Mouse (Mus musculus) adrenal gland, postnatal 14 days (tissue): ENCODE data around the gene Gm42517. TPM values are rescaled to one million over a fixed set of nuclear protein-coding genes. Genes with fewer than 3 reads are reported as not detected.

ENCODE experiments used
- DNase-seq: peaks from one replicate; pipeline ENCODE4 v3.0.0; 2021; ENCODE audit warnings: mixed read lengths
- total RNA-seq: library from RNA; stranded (reverse); gene quantifications from 2 replicates; pipeline ENCODE4 v1.2.3, GENCODE M21; 2021

Gm42517 gene
- total RNA-seq, 1 experiment from 2014 or later, result 0.37 TPM

GRCm38 (mm10) chr5:108349511-108350148 lies 18.1 kb downstream of the Gm42517 start:
- no peak for DNase-seq

DNA sequence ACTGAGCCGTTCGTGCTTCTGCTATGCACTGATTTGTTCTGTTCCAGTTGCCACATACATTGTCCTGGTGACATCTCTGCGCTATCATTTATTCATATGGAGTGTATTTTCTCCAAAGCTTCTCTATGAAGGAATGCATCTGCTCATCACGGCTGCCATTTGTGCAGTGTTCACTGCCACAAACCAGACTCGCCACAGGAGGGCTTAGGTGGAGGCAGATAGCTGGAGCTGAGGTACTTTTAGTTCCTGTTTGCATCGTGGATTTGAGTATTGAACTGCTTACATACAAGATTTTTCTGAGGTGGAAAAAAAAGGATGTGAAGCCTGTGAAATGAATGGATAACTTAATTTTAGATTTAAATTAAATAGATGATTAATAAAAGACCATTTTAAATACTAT lies 19.9 kb downstream of the Gm42517 start:
- no peak for DNase-seq

- DNase-seq, result no peak
Observed at GRCm38 (mm10) chr5:108345313-108346071, 22.2 kb downstream of the Gm42517 start.

GRCm38 (mm10) chr5:108343680-108344170 lies 24.0 kb downstream of the Gm42517 start:
- no peak for DNase-seq

- no peak for DNase-seq
Observed at GRCm38 (mm10) chr5:108338049-108338448, 29.7 kb downstream of the Gm42517 start.

- no peak for DNase-seq
Observed at GRCm38 (mm10) chr5:108337385-108337784, 30.3 kb downstream of the Gm42517 start.

DNA sequence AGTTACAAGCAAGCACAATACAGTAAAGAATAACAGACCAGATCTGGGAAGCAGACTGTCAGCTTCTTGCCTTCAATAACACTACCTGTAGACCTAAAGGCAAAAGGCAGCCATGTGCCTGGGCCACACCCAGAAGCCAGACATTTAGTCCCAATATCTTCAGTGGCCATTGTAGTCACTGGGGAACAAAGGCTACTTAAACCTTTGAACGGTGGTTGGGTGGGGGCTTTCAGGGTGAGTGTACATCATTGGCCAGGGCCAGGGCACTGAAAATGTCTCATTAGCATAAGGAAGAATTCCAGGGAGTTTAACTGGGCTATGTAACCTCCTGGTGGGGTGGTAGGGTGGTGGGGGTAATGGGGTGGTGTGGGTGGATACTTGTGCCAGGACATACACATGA lies 36.7 kb downstream of the Gm42517 start:
- DNase-seq, result no peak

Other genes starting within 250 kb of the Gm42517 start
- gene Tmed5, start 235.3 kb downstream of the Gm42517 start, total RNA-seq, result 86.5 and 90.7 TPM in 2 replicates
- 2.3 and 2.6 TPM in 2 replicates for gene Ccdc18, start 235.0 kb downstream of the Gm42517 start, total RNA-seq
- gene Dr1, start 99.0 kb downstream of the Gm42517 start, total RNA-seq, result 29.9 and 33.0 TPM in 2 replicates
- 8.7 and 9.7 TPM in 2 replicates for gene Pigg, start 55.3 kb downstream of the Gm42517 start, total RNA-seq
- not detected in 2 replicates for gene Pde6b, start 20.5 kb upstream of the Gm42517 start, total RNA-seq
- gene Atp5k, start 66.5 kb upstream of the Gm42517 start, total RNA-seq, result 964 and 993 TPM in 2 replicates
- 0.89 and 1.4 TPM in 2 replicates for gene Mfsd7a, start 81.0 kb upstream of the Gm42517 start, total RNA-seq
- gene Pcgf3, start 93.3 kb upstream of the Gm42517 start, total RNA-seq, result 41.7 and 42.5 TPM in 2 replicates
- gene Cplx1, start 182.1 kb upstream of the Gm42517 start, total RNA-seq, result 3.9 and 8.3 TPM in 2 replicates